Mouse (Mus musculus) cerebellum, postnatal 4 days (tissue): ENCODE measurements around the gene Frmd4a.
A peak's percentile ranks its signal among the peaks of the same experiment; 100 is the strongest.
"Not testable (repeated sequence)": the region's sequence is repeated elsewhere in the genome, so short reads cannot be mapped to it uniquely, and the experiment has no call there.

ENCODE experiments used
- DNase-seq, 2 experiments: peaks; one replicate each; pipeline ENCODE4 v3.0.0; 2022; ENCODE audit warnings: low spot score in 2 of 2, mixed read lengths in 1 of 2

The Frmd4a gene

GRCm38 (mm10) chr2:4556188-4556587 lies 538.7 kb downstream of the Frmd4a start:
- DNase-seq = no peak

- no peak for DNase-seq
These were observed 539.5 kb downstream of the Frmd4a start for GRCm38 (mm10) chr2:4557028-4557427.

- peak in 1 of 2 experiments; percentile 16 for DNase-seq
These were observed 539.9 kb downstream of the Frmd4a start for GRCm38 (mm10) chr2:4557466-4557865.

GRCm38 (mm10) chr2:4558651-4559203 lies 541.2 kb downstream of the Frmd4a start:
- DNase-seq = no peak

GRCm38 (mm10) chr2:4559211-4559882 lies 541.8 kb downstream of the Frmd4a start:
- DNase-seq = peak in 1 of 2 experiments; percentile 58

- DNase-seq = no peak
These were observed 542.3 kb downstream of the Frmd4a start for GRCm38 (mm10) chr2:4559883-4560247.

- DNase-seq = not testable (repeated sequence)
These were observed 543.0 kb downstream of the Frmd4a start for GRCm38 (mm10) chr2:4560516-4560915.

GRCm38 (mm10) chr2:4561196-4561595 lies 543.7 kb downstream of the Frmd4a start:
- no peak for DNase-seq

- DNase-seq = no peak
These were observed 544.9 kb downstream of the Frmd4a start for GRCm38 (mm10) chr2:4562373-4562772.

- no peak for DNase-seq
These were observed 545.3 kb downstream of the Frmd4a start for GRCm38 (mm10) chr2:4562826-4563225.

- DNase-seq = no peak
These were observed 545.8 kb downstream of the Frmd4a start for GRCm38 (mm10) chr2:4563322-4563721.

GRCm38 (mm10) chr2:4566260-4566955 lies 548.9 kb downstream of the Frmd4a start:
- no peak for DNase-seq

- DNase-seq = no peak
These were observed 549.6 kb downstream of the Frmd4a start for GRCm38 (mm10) chr2:4566956-4567680.

- no peak for DNase-seq
These were observed 551.5 kb downstream of the Frmd4a start for GRCm38 (mm10) chr2:4568967-4569366.

- no peak for DNase-seq
These were observed 552.8 kb downstream of the Frmd4a start for GRCm38 (mm10) chr2:4570186-4570861.

- DNase-seq = no peak
These were observed 555.2 kb downstream of the Frmd4a start for GRCm38 (mm10) chr2:4572498-4573263.

- no peak for DNase-seq
These were observed 555.9 kb downstream of the Frmd4a start for GRCm38 (mm10) chr2:4573386-4573785.

- DNase-seq = no peak
These were observed 556.7 kb downstream of the Frmd4a start for GRCm38 (mm10) chr2:4574251-4574650.

- no peak for DNase-seq
These were observed 557.6 kb downstream of the Frmd4a start for GRCm38 (mm10) chr2:4575163-4575562.

GRCm38 (mm10) chr2:4575975-4576374 lies 558.5 kb downstream of the Frmd4a start:
- DNase-seq = no peak

- DNase-seq = no peak
These were observed 560.8 kb downstream of the Frmd4a start for GRCm38 (mm10) chr2:4578291-4578690.
